Mouse (Mus musculus) erythroblast, embryonic 14.5 days (primary cell): Measurements from ENCODE around the gene Cenpc1. TPM values are rescaled to one million over a fixed set of nuclear protein-coding genes. Genes with fewer than 3 reads are reported as not detected.

Experiments
- H3K27me3 ChIP-seq: 2 replicates; pipeline ENCODE4 v1.6.1; 2012; ENCODE audit warnings: inconsistent platforms; ENCODE audit not compliant: control insufficient read depth
- H3K36me3 ChIP-seq: 2 replicates; pipeline ENCODE4 v1.6.1; 2012; ENCODE audit warnings: mild to moderate bottlenecking, inconsistent platforms; ENCODE audit not compliant: control insufficient read depth
- H3K4me1 ChIP-seq: 2 replicates; pipeline ENCODE4 v1.6.1; 2012; ENCODE audit warnings: inconsistent platforms; ENCODE audit not compliant: control insufficient read depth
- H3K4me3 ChIP-seq: replicated peaks from 2 replicates; pipeline ENCODE3; 2012; ENCODE audit warnings: moderate library complexity, mild to moderate bottlenecking, inconsistent platforms
- H3K9me3 ChIP-seq: 2 replicates; pipeline ENCODE4 v1.6.1; 2012; ENCODE audit warnings: low read length, inconsistent platforms, mixed read lengths; ENCODE audit not compliant: control insufficient read depth
- GATA1 ChIP-seq: IDR thresholded peaks from 2 replicates; pipeline ENCODE4 v1.6.1; 2012; ENCODE audit warnings: low read length, inconsistent platforms, mixed read lengths
- TAL1 ChIP-seq: IDR thresholded peaks from 3 replicates; pipeline ENCODE4 v1.6.1; 2012; ENCODE audit warnings: low read length, inconsistent platforms, mixed read lengths
- polyA plus RNA-seq: library from polyadenylated mRNA; stranded (reverse); fragments of >175 nt; gene quantifications from 2 replicates; pipeline ENCODE4 v1.2.3, GENCODE M21; 2012

Gene Cenpc1
- polyA plus RNA-seq, 1 experiment: 0.48 TPM

GRCm38 (mm10) chr5:86086751-86087150 is 21.4 kb upstream of the Cenpc1 start:
- no peak for TF ChIP-seq GATA1
- H3K27me3 ChIP-seq: no peaks in the 10 kb centered on the region
- H3K4me3 ChIP-seq: no peak overlapping the region
- H3K36me3 ChIP-seq: no peaks in the 10 kb centered on the region
- no peaks in the 10 kb centered on the region for H3K9me3 ChIP-seq
- H3K4me1 ChIP-seq: no peaks in the 10 kb centered on the region

GRCm38 (mm10) chr5:86084979-86085378 is 19.6 kb upstream of the Cenpc1 start:
- Histone ChIP-seq H3K36me3 (no peaks in the 10 kb centered on the region), H3K27me3 (no peaks in the 10 kb centered on the region), H3K4me1 (no peaks in the 10 kb centered on the region), H3K4me3 (no peak overlapping the region), H3K9me3 (no peaks in the 10 kb centered on the region)
- no peak for TF ChIP-seq GATA1

- no peaks in the 10 kb centered on the region for H3K9me3 ChIP-seq
- H3K4me3 ChIP-seq: no peak overlapping the region
- no peaks in the 10 kb centered on the region for H3K27me3 ChIP-seq
- TF ChIP-seq GATA1: no peak
- TF ChIP-seq TAL1: no peak
- H3K36me3 ChIP-seq: no peaks in the 10 kb centered on the region
- H3K4me1 ChIP-seq: no peaks in the 10 kb centered on the region
These were observed 18.6 kb upstream of the Cenpc1 start for GRCm38 (mm10) chr5:86083987-86084386.

GRCm38 (mm10) chr5:86078720-86079334 is 13.4 kb upstream of the Cenpc1 start:
- TF ChIP-seq TAL1: no peak
- no peak for TF ChIP-seq GATA1
- Histone ChIP-seq H3K4me3 (no peak overlapping the region), H3K27me3 (no peaks in the 10 kb centered on the region), H3K36me3 (no peaks in the 10 kb centered on the region), H3K4me1 (no peaks in the 10 kb centered on the region), H3K9me3 (no peaks in the 10 kb centered on the region)

GRCm38 (mm10) chr5:86072756-86073386 is 7.5 kb upstream of the Cenpc1 start:
- TF ChIP-seq GATA1 (no peak), TAL1 (no peak)
- no peaks in the 10 kb centered on the region for H3K9me3 ChIP-seq
- no peaks in the 10 kb centered on the region for H3K27me3 ChIP-seq
- H3K4me3 ChIP-seq: no peak overlapping the region
- peaks cover 8% of the 10 kb centered on the region for H3K4me1 ChIP-seq
- H3K36me3 ChIP-seq: no peaks in the 10 kb centered on the region

- peak within 1 kb of the TSS; percentile 31 for H3K4me3 ChIP-seq
- no peaks in the 10 kb centered on the region for H3K27me3 ChIP-seq
- H3K36me3 ChIP-seq: no peaks in the 10 kb centered on the region
- H3K9me3 ChIP-seq: no peaks in the 10 kb centered on the region
- TF ChIP-seq TAL1 (no peak), GATA1 (no peak)
- peaks cover 19% of the 10 kb centered on the region for H3K4me1 ChIP-seq
These were observed 6.2 kb upstream of the Cenpc1 start, which contains the start of gene Stap1 for GRCm38 (mm10) chr5:86071538-86071937. Stap1 (plus strand) TSS chr5:86071746.

- Histone ChIP-seq H3K4me3 (no peak overlapping the region), H3K4me1 (peaks cover 31% of the 10 kb centered on the region), H3K36me3 (no peaks in the 10 kb centered on the region), H3K9me3 (no peaks in the 10 kb centered on the region), H3K27me3 (no peaks in the 10 kb centered on the region)
- TF ChIP-seq GATA1 (no peak), TAL1 (no peak)
These were observed 3.7 kb upstream of the Cenpc1 start for GRCm38 (mm10) chr5:86069121-86069520.

GRCm38 (mm10) chr5:86068451-86068850 is 3.1 kb upstream of the Cenpc1 start:
- TF ChIP-seq GATA1 (no peak), TAL1 (no peak)

GRCm38 (mm10) chr5:86066551-86066929 is 1.2 kb upstream of the Cenpc1 start:
- no peaks in the 10 kb centered on the region for H3K27me3 ChIP-seq

More at GRCm38 (mm10) chr5:86068451-86068850, 3.1 kb upstream of the Cenpc1 start:
- Histone ChIP-seq H3K9me3 (no peaks in the 10 kb centered on the region), H3K4me1 (peaks cover 38% of the 10 kb centered on the region), H3K27me3 (no peaks in the 10 kb centered on the region), H3K4me3 (no peak overlapping the region), H3K36me3 (no peaks in the 10 kb centered on the region)

More at GRCm38 (mm10) chr5:86066551-86066929, 1.2 kb upstream of the Cenpc1 start:
- H3K4me1 ChIP-seq: peaks cover 44% of the 10 kb centered on the region
- H3K4me3 ChIP-seq: peak overlapping the region; percentile 92
- no peaks in the 10 kb centered on the region; the same call in none of the 2 replicates for H3K36me3 ChIP-seq
- H3K9me3 ChIP-seq: no peaks in the 10 kb centered on the region
- TF ChIP-seq GATA1 (no peak), TAL1 (no peak)
